Mouse (Mus musculus) duodenum, adult 2 months (tissue): ENCODE measurements around the gene Ptprcap. TPM values are rescaled to one million over a fixed set of nuclear protein-coding genes. Genes with fewer than 3 reads are reported as not detected.

Source experiments
- polyA plus RNA-seq: library from polyadenylated mRNA; depleted of rRNA; stranded (reverse); fragments of >200 nt; gene quantifications from 2 replicates; pipeline ENCODE4 v1.2.3, GENCODE M21; 2012; ENCODE audit warnings: low replicate concordance; rRNA removed

Ptprcap gene
- polyA plus RNA-seq: 94.5 and 168 TPM in 2 replicates

DNA sequence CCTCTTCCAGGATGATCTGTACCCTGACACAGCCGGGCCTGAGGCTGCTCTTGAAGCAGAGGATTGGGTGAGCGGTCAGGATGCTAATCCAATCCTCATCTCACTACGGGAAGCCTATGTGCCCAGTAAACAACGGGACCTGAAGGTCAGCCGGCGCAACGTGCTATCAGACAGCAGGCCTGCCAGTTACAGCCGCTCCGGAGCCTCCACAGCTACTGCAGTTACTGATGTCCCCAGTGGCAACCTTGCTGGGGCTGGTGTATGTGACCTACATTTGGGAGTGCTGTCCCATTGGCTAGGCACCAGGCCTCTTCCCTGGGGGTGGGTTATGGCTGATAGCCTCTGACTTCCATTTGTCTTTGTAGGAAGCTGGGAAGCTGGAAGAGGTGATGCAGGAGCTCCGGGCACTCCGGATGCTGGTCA is at the start of gene Ptprcap:
Gene Ptprcap, plus strand, starts transcription at position 373 of the 423 bp plus-strand sequence.

DNA sequence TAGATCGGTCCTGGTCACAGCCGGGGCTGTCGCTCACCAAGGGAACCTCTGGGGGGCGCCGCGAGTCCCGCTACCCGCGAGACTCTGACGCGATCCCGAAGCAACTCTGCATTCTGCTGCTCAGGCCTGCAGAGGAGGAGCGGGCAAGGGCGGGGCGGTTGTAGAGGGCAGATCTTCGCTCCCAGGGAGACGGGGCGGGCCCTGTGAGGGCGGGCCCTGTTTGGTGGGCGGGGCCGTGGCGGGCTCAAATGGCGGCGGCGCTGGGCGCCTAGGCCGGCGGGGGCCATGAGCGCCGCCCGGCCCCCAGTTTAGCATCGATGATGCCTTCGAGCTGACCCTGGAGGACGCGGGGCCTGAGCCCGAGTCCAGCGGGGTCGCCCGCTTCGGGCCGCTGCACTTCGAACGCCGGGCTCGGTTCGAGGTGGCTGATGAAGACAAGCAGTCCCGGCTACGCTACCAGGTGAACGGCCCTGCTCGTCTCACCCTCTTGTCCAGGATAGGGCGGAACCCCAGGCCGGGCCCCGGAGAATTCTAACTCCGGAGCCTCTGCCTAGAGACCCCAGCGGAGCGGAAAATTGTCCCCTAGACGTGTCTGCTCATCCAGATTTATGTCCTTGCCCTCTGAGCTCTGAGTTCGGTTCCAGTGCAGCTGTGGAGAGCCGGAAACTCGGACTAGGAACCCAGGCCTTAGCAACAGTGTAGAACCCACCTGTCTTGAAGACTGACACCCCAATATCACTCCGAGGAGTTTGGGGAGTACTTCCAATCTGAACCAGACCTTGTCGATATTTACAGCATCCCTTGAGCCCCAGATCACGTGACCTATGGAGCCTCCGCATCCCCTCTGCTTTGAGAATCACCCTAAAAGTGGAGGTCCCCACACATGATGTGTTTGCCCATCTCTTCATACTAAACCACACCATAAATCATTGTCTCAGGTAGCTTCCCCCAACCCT is 27.4 kb upstream of the Ptprcap start, which contains the start of gene Aip:
Gene Aip, minus strand, starts transcription at position 118 of the 956 bp plus-strand sequence.

GRCm38 (mm10) chr19:4139446-4139845 is 14.0 kb upstream of the Ptprcap start, which contains the start of gene Gpr152:
Gpr152 (plus strand) TSS chr19:4139787.

DNA sequence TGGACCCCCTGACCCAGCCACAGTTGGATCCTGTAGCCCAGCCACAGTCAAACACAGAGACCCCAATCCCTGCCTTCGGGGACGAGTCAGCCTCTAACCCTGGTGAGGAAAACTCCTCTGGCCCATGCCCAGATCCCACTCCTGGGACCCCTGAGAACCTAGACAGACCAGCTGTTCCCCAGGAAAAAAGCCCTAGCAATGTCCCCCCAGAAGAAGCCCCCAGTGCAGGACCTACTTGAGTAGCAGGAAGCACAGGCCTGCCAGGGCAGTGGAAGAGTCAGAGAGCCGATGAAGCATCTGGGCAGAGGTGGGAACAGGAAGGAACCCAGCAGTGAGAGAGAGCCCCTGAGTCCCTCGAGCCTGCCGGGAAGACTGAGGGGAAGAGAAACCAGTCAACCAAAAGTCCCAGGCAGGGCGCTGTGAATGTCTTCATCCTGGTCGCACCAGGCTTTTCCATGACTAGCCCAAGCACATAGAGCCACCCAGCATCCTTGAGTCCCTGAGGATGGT is 9.6 kb upstream of the Ptprcap start, which contains the start of gene Cabp4:
Gene Cabp4, minus strand, starts transcription at position 275 of the 510 bp plus-strand sequence.

DNA sequence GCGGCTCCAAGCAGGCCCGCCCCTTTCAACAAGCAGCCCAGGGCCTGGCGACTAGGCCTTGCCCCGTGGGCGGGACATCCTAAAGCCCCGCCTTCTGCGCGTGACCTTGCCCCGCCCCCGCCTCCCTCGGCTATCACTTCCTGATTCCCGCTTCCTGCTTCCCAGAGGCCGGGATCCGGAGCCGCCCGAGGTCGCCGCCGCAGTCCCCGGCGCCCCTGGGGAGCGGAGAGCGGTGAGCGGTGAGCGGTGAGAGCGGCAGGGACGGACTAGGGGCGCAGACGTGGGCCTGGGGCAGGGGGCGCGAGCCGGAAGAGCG is 5.0 kb upstream of the Ptprcap start, which contains the start of gene Coro1b:
Gene Coro1b, plus strand, starts transcription at position 129 of the 316 bp plus-strand sequence.

GRCm38 (mm10) chr19:4162646-4163542 is 9.5 kb downstream of the Ptprcap start, which contains the start of gene Rps6kb2:
Rps6kb2 (minus strand) TSS chr19:4163354.

DNA sequence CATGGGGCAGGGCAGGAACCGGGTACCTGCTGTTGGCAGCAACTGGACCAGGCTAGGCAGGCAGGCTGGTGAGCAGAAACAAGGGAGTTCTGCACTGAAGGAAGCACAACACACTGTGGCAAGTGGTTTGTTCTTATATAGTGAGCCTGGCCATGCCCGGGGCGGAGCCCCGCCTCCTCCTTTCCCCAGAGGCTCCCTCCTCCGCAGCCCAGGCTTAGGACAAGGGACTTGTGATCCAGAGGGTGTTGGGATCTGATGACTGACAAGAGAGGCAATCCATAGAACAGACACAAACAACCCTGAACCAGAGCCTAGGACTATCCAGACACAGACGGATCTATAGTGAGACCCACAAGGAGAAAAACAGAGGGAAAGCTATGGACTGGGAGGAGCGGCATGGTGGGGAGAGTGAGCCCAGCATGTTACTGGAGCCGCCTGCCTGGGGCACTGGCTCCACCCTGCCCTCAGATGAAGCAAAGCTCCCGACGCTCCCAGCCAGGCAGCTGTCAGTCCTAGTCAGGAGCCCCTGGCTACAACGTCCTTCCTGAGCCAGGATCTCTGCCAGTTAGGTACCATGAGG is 22.1 kb downstream of the Ptprcap start, which contains the start of gene Carns1:
Gene Carns1, minus strand, starts transcription at position 112 of the 580 bp plus-strand sequence.

DNA sequence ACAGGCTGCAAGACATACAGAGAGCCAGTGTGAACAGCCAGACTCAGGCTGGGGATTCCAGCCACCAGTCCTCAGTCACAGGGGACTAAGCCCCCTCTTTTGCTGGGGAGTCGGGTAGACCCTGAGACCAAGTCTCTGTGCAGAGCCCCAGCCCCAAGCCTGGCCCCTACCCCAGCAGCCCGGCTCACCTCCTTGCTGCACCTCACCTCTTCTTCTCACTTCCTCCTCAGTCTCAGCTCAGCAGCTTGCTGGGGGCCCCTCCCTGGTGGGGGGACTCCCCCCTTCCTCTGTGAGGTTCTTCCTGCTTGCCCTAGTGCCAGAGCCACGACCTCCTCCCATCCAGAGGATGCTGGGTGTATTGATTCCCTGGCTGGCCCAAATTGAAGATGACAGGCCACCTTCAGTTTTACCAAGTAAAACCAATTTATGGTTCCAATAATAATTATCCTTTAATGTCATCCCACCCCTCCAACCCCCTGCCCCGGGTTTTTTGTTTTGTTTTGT is 37.5 kb downstream of the Ptprcap start, which contains the start of gene Tbc1d10c:
Gene Tbc1d10c, minus strand, starts transcription at position 454 of the 504 bp plus-strand sequence.

GRCm38 (mm10) chr19:4191528-4192250 is 38.3 kb downstream of the Ptprcap start, which contains the start of gene Ppp1ca:
Ppp1ca (plus strand) TSS chr19:4192065.

GRCm38 (mm10) chr19:4201291-4201909 is 48.0 kb downstream of the Ptprcap start, which contains the start of gene Rad9a:
Rad9a (minus strand) TSS chr19:4201662.

Other genes with a start within 250 kb of the Ptprcap start
- 151 and 158 TPM in 2 replicates for gene Tcirg1, start 246.5 kb upstream of the Ptprcap start, polyA plus RNA-seq
- gene Ndufs8, start 240.8 kb upstream of the Ptprcap start, polyA plus RNA-seq: 282 and 420 TPM in 2 replicates
- gene Aldh3b1, start 223.8 kb upstream of the Ptprcap start, polyA plus RNA-seq: 34.0 and 57.2 TPM in 2 replicates
- 99.1 and 127 TPM in 2 replicates for gene Unc93b1, start 218.4 kb upstream of the Ptprcap start, polyA plus RNA-seq
- gene Aldh3b3, start 195.0 kb upstream of the Ptprcap start, polyA plus RNA-seq: not detected in 2 replicates
- gene Aldh3b2, start 181.3 kb upstream of the Ptprcap start, polyA plus RNA-seq: 0.58 and 1.3 TPM in 2 replicates
- gene Acy3, start 167.0 kb upstream of the Ptprcap start, polyA plus RNA-seq: 136 and 319 TPM in 2 replicates
- gene Tbx10, start 160.9 kb upstream of the Ptprcap start, polyA plus RNA-seq: 0.28 TPM in 1 of 2 replicates, not detected in the other
- 26.8 and 33.7 TPM in 2 replicates for gene Nudt8, start 153.0 kb upstream of the Ptprcap start, polyA plus RNA-seq
- gene Gm49405, start 153.0 kb upstream of the Ptprcap start, polyA plus RNA-seq: 0.97 and 1.6 TPM in 2 replicates
- gene Doc2g, start 150.3 kb upstream of the Ptprcap start, polyA plus RNA-seq: 9.0 and 9.5 TPM in 2 replicates
- 160 and 198 TPM in 2 replicates for gene Ndufv1, start 140.8 kb upstream of the Ptprcap start, polyA plus RNA-seq
- 2,340 and 2,743 TPM in 2 replicates for gene Gstp1, start 115.6 kb upstream of the Ptprcap start, polyA plus RNA-seq
- gene Gstp2, start 107.6 kb upstream of the Ptprcap start, polyA plus RNA-seq: 291 and 464 TPM in 2 replicates
- gene Gstp3, start 94.0 kb upstream of the Ptprcap start, polyA plus RNA-seq: 13.8 and 20.0 TPM in 2 replicates
- 9.6 TPM in 1 of 2 replicates, not detected in the other for gene Cabp2, start 72.0 kb upstream of the Ptprcap start, polyA plus RNA-seq
- gene Cdk2ap2, start 56.4 kb upstream of the Ptprcap start, polyA plus RNA-seq: 348 and 507 TPM in 2 replicates
- gene Pitpnm1, start 53.6 kb upstream of the Ptprcap start, polyA plus RNA-seq: 152 and 179 TPM in 2 replicates
- gene Aip, start 27.7 kb upstream of the Ptprcap start, polyA plus RNA-seq: 38.1 and 59.6 TPM in 2 replicates
- 0.04 TPM in 1 of 2 replicates, not detected in the other for gene Gpr152, start 13.8 kb upstream of the Ptprcap start, polyA plus RNA-seq
- gene Cabp4, start 9.6 kb upstream of the Ptprcap start, polyA plus RNA-seq: 0.22 and 0.57 TPM in 2 replicates
- gene Coro1b, start 5.0 kb upstream of the Ptprcap start, polyA plus RNA-seq: 265 and 317 TPM in 2 replicates
- gene Rps6kb2, start 9.8 kb downstream of the Ptprcap start, polyA plus RNA-seq: 49.5 and 55.8 TPM in 2 replicates
- gene Carns1, start 21.9 kb downstream of the Ptprcap start, polyA plus RNA-seq: 1.9 and 3.4 TPM in 2 replicates
- 8.6 and 23.0 TPM in 2 replicates for gene Tbc1d10c, start 37.7 kb downstream of the Ptprcap start, polyA plus RNA-seq
- 237 and 257 TPM in 2 replicates for gene Ppp1ca, start 38.5 kb downstream of the Ptprcap start, polyA plus RNA-seq
- gene Rad9a, start 48.1 kb downstream of the Ptprcap start, polyA plus RNA-seq: 12.2 and 12.9 TPM in 2 replicates
- gene Clcf1, start 60.6 kb downstream of the Ptprcap start, polyA plus RNA-seq: 6.8 and 12.7 TPM in 2 replicates
- gene AC109138.7, start 60.8 kb downstream of the Ptprcap start, polyA plus RNA-seq: not detected in 2 replicates
- 67.0 and 146 TPM in 2 replicates for gene Pold4, start 78.3 kb downstream of the Ptprcap start, polyA plus RNA-seq
- gene Ssh3, start 115.6 kb downstream of the Ptprcap start, polyA plus RNA-seq: 70.2 and 100 TPM in 2 replicates
- gene Ankrd13d, start 129.5 kb downstream of the Ptprcap start, polyA plus RNA-seq: 0.83 and 3.0 TPM in 2 replicates
- gene Grk2, start 152.6 kb downstream of the Ptprcap start, polyA plus RNA-seq: 75.3 and 106 TPM in 2 replicates
- gene Kdm2a, start 244.7 kb downstream of the Ptprcap start, polyA plus RNA-seq: 46.8 and 50.4 TPM in 2 replicates